Mouse (Mus musculus): Measurements from ENCODE around the gene Enox1. TPM values are rescaled to one million over a fixed set of nuclear protein-coding genes. Genes with fewer than 3 reads are reported as not detected.

The Enox1 gene
- total RNA-seq, 1 experiment from 2014 or later, result not detected

DNA sequence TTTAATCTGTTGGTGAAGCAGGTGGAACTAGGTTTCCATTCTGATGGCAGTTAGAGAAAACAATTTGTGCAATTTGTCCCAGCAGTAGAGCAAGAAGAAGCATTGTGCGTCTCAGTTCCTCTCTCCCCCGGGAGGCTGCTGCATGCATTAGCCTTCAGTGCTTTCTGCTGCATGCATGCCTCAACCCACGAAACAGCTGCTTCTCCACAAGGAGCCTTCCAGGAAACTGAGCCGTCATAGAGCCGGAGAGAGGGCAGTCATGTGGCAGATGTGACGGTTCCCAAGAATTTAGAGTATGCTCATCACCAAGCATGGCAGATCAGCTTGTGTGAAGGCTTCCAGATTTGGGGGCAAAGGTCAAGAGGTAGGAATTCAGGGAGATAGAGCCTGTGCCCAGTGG is 480.4 kb downstream of the Enox1 start:
- no peak for ATAC-seq (replicated peaks; ENCODE audit: low read depth, poor library complexity, severe bottlenecking)

DNA sequence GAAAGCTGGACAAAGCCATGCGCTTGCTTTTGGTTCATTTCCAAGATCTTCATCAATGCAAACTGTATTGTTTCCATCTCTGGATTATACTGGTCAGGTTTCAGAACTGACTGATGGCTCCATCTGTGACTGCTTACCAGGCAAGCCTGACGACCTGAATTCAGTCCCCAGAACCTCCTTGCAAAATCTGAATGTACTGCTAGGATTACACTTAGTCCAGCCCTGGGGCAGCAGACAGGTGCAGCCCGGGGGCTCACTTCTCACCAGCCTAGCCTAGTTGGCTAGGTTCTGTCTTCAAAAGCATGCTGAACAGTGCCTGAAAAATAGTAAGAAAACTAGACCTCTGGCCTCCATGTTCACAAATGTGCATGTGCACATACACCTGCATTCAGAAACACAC is 481.6 kb downstream of the Enox1 start:
- ATAC-seq (replicated peaks; ENCODE audit: low read depth, poor library complexity, severe bottlenecking), result no peak

DNA sequence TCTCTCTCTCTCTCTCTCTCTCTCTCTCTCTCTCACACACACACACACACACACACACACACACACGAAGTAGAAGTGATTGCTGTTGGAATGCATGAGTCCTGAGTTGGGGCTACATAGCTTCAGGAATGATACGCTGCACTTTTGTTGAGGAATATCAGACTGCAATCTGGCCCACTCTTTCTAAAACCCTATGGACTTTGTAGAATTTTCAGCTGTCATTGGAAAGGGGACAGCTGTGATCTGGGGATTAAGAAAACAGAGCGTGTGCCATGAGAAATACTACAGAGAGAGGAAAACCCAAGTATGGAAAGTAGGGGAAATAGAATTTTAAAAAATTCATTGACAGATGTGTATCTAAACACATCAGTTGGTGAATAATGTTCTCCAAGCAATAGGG is 482.1 kb downstream of the Enox1 start:
- no peak for ATAC-seq (replicated peaks; ENCODE audit: low read depth, poor library complexity, severe bottlenecking)

DNA sequence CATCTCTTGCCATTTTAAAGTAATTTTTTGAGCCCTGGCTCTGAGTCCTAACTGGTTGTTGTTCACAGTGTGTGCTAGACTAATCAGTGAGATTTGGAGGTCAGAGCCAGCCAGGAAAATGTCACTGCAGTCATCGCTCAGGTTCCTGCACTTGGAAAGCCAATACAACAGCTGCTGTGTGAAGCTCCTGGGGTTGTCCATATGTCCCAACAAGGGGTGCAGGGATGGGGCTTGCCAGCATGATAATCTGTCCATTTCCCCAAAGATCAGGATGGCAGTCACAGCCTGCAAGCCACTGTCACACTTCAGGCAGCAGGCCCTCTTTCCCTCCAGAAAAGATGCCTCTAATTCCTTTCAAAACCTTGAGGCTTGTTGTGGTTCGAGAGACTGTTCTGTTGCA is 483.0 kb downstream of the Enox1 start:
- ATAC-seq (replicated peaks; ENCODE audit: low read depth, poor library complexity, severe bottlenecking), result no peak

DNA sequence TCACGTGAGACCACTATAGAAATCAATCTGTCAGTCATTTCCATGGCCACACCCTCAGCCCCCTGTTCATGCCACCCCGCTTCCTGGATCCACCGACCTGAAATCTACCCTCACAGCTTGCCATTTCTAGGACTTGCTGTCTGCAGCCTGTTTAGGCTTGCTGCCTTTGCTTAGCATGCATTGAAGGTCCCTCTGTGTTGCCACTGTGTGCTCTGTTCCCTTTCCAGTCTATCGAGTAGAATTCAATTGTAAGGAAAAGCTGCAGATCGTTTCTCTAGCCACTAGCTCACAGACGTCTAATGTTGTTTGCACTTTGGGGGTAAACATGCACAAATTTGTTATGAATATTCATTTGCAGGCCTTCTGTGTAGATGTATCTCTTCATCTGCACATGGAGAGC is 485.8 kb downstream of the Enox1 start:
- ATAC-seq (replicated peaks; ENCODE audit: low read depth, poor library complexity, severe bottlenecking), result no peak

DNA sequence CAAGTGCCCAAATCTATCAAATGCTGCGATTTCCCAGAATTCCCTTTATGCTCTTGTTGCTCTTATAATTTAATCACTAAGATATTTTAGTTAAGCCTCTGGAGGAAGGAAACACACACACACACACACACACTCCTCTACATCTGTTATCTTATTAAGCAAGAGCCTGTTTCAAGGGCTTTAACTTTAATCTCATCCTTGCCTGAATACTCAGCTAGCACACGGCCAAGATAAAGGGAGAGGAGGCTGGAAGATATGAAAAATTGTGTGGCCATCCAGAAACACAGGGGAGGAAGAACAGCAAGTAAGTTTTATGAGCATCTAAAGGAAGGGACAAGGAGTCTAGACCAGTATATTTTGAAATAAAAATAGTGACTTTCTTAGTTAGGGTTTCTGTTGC is 489.6 kb downstream of the Enox1 start:
- ATAC-seq (replicated peaks; ENCODE audit: low read depth, poor library complexity, severe bottlenecking), result 0 out of 2 replicates have a peak, but pooled peaks have one; percentile 22

DNA sequence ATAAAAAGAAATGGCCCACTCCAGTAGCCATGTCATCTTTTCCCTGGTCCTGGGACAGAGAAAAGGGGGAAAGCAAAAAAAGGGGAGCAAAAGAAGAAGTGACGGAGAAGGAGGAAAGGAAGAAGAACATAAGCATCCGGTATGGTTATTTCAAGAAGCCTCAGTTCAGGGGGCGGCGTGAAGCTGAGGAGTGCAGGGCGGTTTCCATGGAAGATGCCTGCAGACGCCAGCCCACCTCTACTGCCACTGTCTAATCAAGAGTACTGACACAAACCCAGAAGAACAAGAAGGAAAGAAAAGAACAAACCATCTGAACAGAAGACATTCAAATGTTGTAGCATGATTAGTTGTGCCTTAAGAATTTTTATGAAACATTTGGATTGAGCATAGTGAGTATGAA is 490.5 kb downstream of the Enox1 start:
- no peak for ATAC-seq (replicated peaks; ENCODE audit: low read depth, poor library complexity, severe bottlenecking)

DNA sequence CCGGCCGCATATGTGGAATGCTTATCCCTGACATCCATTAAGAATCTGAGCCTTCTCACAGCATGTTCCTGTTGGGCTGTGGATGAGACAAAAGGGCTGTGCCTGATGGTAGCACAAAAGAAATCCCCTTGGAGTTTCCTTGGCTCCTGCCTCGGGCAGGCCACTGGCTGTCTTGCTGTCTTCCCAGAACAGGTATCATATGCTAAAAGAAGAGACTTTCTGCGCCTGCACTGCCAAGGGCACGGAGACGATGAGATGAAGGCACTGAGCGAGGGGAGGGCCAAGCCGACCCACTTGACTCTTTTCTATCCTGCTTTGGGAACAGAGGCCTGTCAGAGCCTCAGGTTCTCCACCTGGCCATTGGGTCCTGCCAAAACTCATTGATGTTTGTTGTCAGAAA is 491.7 kb downstream of the Enox1 start:
- ATAC-seq (replicated peaks; ENCODE audit: low read depth, poor library complexity, severe bottlenecking), result no peak

DNA sequence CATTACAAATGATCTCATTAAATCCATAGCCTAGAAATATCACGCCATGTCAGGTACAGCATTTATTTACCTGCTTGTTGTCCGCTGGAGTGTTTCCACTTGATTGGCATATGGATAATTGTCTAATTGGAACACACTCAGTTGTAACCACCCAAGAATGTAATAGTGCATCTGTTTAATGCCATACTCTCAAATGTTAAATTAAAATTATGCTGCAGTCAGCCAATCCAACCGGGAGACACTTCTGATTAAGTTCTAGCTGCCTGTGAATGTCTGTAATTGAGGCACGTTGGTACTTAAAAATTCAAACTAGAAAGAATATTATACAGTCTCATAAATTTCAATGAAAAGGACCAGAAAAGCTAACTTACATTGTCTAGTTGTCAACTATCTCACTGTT is 502.2 kb downstream of the Enox1 start:
- no peak for ATAC-seq (replicated peaks; ENCODE audit: low read depth, poor library complexity, severe bottlenecking)

DNA sequence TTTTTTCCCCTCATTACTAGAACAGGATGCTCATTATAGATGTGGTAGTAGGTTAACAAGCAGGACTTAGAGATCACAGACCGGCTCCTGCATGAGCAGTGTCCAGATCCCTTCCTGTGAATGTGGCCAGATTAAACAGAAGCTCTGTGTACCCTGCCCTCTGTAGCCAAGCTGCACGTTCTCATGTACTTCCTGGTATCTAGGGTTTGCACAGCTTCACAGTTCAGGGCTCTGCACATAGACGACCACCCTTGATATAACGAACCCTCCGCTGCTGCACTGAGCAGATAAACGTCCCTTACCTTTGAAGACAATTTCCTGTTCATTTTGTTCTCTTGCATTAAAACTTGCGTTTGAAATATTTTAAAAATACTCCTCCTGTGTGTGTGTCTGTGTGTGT is 505.7 kb downstream of the Enox1 start:
- ATAC-seq (replicated peaks; ENCODE audit: low read depth, poor library complexity, severe bottlenecking), result 0 out of 2 replicates have a peak, but pooled peaks have one; percentile 36

DNA sequence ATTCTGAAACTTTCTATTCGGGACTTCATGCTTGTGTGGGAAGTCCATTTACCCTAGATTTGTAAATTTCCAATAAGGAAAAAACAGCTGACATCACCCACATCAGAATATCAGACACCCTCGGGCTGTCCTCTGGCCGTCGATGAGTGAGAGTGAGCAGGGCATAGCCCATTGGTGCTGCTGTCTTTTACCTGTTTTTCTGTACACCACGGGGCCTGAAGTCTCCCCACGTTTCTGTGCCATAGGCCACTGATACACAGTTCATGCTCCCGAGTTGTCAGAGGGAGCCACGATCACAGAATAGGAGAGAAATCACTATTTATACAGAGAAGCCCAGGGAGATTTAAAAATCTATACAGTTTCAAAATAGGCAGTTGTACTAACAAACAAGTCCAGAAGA is 506.4 kb downstream of the Enox1 start:
- ATAC-seq (replicated peaks; ENCODE audit: low read depth, poor library complexity, severe bottlenecking), result no peak

DNA sequence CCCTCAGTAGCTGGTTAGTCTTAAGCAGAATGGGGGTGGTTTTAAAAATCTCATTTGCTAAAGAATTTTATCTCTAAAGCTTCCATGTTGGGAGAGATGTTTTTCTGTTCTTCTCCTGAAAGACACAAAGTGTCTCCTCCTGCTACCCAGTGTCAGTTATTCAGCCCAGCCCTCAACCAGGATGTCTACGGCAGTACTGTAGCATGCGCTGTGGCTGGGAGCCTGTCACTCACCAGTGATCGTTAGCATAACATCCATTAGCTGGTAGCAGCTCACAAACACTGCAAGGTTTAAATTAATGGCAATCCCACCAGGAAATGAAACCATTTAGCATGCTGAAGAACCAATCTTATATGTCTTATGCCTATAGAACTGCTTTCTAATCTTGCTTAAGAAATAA is 511.5 kb downstream of the Enox1 start:
- no peak for ATAC-seq (replicated peaks; ENCODE audit: low read depth, poor library complexity, severe bottlenecking)

DNA sequence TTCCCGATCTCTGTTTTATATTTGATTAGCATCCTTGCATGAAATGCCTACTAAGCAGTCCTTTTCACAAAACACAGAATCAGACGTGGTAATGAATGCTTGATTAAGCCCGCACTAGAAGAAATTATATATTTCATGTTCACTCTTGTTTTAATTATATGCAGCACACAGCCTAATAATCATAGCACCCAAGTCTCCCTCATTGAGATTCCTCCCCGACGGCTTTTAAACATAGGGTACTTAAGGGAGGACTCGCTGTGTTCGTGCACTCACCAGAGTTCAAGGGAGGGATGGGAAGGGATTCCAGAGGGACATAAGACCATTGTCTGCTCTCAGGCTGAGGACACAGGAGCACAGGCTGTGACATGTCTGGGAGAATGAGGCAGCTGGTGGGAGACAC is 512.9 kb downstream of the Enox1 start:
- ATAC-seq (replicated peaks; ENCODE audit: low read depth, poor library complexity, severe bottlenecking), result no peak

DNA sequence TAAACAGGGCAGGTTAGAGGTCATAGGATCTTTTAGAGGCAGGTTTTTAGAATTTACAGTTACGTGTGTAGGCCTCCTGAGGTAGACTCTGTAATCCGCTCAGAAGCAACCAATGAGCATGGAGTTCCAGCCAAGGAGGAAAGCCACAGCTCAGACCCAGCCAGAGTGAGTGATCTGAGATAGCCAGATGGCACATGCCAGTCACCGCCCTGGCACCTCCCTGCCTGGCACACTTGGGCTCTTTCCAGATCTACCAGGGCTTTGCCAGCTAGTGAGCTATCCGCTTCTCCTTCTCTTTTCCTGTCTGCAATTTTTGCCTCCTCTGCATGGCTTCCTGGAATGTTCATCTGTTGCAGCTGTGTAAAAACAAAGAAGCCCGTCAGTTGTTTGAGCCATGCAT is 514.4 kb downstream of the Enox1 start:
- 0 out of 2 replicates have a peak, but pooled peaks have one; percentile 45 for ATAC-seq (replicated peaks; ENCODE audit: low read depth, poor library complexity, severe bottlenecking)

DNA sequence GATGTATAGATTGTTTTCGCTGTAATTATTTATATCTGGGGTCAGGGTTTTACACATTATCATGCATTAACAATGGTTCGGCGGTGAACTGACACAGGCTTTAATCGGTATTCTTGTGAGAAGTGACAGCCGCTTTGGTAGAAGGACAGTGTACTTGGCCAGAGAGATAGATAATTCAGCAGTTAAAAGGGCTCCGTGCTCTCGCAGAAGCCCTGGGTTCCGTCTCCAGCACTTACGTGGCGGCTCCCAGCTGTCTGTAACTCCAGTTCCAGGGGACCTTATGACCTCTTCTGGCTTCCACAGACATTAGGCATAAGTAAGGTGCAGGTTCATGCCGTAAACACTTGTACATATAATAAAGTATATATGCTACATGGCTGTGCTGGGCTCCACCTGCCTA is 515.4 kb downstream of the Enox1 start:
- ATAC-seq (replicated peaks; ENCODE audit: low read depth, poor library complexity, severe bottlenecking), result no peak

DNA sequence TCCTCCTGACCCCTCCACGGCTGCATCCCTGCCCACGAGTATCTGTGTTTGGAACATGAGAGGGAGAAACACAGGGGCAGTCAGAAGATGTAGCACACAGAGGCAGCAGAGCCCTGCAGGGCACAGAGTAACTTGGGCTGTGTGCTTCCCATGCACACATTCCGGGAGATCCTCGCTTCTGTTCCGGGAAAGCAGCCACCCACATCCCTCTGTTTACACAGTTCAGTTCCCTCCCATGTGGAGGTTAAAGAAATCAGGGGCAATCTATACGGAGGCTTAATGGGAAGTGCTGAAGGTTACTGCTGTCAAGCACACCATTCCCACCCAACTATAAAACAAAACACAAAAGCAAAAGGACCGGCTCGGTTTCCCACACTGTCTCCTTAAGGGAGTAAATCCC is 516.6 kb downstream of the Enox1 start:
- ATAC-seq (replicated peaks; ENCODE audit: low read depth, poor library complexity, severe bottlenecking), result no peak

DNA sequence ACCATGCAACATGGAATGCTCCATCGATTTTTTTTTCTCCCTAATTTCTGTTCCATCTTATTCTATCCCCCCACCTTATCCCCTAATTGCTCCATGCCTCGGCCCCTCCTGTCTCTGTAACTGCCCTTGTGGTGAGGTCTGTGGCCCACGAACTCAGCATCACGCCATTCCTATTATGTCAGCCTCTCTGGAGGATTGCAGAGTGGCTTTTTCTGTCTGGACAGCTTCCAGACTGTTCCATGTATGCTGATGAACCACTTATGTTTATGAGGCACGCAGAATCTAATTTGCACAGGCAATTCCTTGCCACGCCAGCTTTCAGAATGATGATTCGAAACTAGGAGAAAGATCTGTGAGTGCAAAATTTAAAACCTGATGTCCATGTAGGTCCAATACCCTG is 521.4 kb downstream of the Enox1 start:
- no peak for ATAC-seq (replicated peaks; ENCODE audit: low read depth, poor library complexity, severe bottlenecking)

DNA sequence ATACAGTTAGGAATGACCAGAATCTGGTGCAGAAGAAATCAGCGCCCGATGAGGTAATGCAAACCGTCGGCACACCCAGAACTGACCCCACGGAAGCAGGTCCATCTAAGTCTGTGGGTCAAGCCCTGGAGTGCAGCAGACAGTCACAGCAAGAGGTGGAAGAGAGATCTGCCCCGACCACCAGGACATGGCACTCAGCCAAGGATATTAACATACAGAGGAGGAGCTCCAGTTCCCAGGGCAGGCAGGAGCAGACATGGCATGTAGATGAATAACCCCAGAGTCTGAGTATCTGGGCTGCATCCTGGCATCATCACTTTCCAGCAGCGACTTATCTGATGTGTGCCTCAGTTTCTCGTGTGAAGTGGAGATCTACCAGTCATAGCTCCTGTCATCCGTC is 523.3 kb downstream of the Enox1 start:
- ATAC-seq (replicated peaks; ENCODE audit: low read depth, poor library complexity, severe bottlenecking), result no peak

DNA sequence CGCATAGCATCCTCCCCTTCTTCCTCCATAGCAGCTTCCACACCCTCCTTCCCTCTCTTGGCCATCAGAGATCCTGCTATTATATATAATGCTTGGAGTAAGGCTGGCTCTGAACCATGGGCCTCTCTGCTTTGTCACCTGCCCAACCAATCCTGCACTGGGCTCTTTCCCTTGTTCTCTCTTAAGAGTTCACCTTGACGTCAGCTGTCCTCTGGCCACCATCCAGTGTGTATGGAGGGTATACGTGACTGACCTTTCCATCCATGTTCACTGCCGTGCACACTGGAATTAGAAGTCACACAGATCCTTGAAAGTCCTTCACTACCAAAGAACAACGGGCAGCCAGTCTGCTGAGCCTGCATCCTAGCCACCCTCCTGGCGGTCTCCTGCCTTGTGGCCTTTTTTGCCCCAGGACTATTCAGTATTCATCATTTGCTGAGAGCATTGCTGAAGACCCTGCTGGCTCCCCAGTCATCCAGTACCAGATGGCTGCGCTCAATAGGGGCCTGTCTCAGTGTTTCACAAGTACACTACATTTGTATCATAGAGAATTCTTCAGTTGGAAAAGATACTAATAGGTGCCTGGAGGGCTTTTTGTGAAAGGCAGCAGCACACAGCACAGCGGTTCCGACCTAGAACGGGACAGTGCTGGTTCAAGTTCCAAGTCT is 526.5 kb downstream of the Enox1 start:
- ATAC-seq (replicated peaks; ENCODE audit: low read depth, poor library complexity, severe bottlenecking), result no peak

DNA sequence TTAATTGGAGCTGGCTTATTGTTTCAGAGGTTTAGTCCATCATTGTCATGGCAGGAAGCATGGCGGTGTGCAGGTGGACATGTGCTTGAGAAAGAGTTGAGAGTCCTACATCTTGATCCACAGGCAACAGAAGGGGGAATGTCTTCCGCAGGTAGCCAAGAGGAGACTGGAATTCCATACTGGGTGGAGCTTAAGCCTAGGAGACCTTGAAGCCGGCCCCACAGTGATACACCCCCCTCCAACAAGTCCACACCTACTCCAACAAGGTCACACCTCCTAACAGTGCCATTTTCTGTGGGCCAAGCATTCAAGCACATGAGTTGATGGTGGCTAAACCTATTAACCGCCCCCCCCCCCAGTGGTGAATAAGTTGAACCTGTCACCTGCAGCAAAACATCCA is 533.3 kb downstream of the Enox1 start:
- no peak for ATAC-seq (replicated peaks; ENCODE audit: low read depth, poor library complexity, severe bottlenecking)

DNA sequence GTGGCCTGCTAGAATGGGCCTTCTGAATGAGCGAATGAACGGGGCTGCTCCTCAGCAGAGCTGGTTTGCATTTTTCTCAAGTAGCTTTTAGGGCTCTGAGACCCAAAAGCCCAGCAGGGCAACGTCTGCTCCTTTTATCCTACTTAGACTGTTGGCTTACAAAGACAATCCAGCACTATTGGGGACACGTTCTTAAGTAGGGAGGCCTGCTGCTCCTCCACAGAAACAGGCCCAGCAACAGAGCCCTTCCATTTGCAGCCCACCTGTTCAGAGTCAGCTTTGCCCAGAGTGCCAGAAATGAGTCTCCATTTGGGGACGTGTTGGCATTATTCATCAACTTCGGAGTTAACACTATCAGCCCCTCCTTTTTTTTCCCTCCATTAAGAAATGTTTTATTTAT is 548.4 kb downstream of the Enox1 start:
- ATAC-seq (replicated peaks; ENCODE audit: low read depth, poor library complexity, severe bottlenecking), result no peak

DNA sequence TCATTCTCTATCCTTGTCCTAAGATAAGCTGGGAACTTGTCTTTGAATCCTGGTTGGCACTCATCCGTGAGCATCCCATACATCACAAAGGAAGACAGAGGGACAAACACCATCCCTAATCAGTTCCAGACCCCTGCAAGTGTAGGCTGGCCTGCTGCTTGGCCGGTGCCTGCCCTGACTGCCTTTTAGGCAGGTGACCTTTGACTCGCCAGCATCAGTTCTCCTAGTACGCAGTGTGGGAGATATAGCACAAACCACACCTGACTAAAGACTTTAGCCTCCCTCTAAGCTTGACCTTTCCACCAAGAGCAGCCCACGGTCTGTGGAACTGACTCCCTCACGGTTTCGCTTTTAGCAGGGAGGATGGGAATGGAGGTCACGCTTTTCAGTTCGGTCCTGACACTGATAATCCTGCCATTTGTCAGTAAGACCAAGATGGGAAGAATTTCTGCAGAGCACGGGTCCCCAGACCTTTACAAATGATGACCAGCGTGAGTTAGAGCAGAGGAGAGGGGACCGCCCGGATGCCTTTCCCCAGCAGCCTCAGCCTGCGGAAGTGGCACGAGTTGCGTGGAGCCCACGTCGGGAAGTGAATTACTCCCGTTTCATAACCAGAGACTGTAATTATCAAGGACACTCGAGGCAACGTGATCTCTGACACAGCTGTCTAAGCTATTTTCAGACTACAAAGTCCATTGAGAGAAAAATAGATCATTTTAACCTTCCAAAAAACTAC is 550.1 kb downstream of the Enox1 start:
- ATAC-seq (replicated peaks; ENCODE audit: low read depth, poor library complexity, severe bottlenecking), result no peak
